Mouse (Mus musculus): Measurements from ENCODE around the gene 4921536K21Rik.
A peak's percentile ranks its signal among the peaks of the same experiment; 100 is the strongest.
"Not testable (repeated sequence)": the region's sequence is repeated elsewhere in the genome, so short reads cannot be mapped to it uniquely, and the experiment has no call there.

The 4921536K21Rik gene

DNA sequence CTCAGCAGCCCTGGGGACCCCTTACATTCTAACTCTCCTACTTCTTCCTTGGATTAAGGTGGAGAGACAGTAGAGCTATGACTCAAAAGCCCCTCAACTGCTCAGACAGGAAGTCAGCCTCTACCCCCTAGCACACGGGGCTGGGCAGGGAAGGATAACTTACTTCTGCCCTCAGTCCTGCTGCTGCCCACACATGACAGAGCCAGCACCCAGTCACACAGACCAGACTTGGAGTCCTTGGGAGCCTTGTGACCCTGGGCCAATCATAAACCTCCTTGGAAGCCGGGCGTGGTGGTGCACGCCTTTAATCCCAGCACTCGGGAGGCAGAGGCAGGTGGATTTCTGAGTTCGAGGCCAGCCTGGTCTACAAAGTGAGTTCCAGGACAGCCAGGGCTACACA is 16.5 kb upstream of the 4921536K21Rik start:
- not testable (repeated sequence) for DNase-seq (ENCODE audit: low read depth, low spot score)

GRCm38 (mm10) chr11:3910513-3911310 is 15.8 kb upstream of the 4921536K21Rik start:
- DNase-seq (ENCODE audit: low read depth, low spot score), result peak; percentile 14

DNA sequence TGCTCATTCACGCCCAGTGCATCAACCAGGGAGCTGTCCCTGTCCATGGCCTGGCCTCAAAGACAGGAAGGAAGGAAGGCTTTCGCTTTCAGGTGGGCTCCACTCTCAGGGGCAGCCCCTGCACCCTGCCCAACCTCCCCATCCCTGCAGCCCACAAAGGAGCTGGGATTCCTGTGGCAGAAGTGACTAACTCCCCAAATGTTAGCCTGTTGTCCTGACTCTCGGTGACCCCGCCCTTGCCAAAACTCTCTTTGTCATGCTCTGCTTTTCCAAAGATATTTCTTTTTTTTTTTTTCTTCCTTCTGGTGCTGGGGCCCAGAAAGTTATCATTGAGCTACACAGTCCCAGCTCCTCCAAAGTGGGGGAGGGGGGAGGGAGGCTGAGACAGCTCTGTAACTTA is 14.3 kb upstream of the 4921536K21Rik start:
- DNase-seq (ENCODE audit: low read depth, low spot score), result no peak

GRCm38 (mm10) chr11:3905446-3905845 is 10.5 kb upstream of the 4921536K21Rik start:
- DNase-seq (ENCODE audit: low read depth, low spot score), result no peak

- no peak for DNase-seq (ENCODE audit: low read depth, low spot score)
These were observed 9.8 kb upstream of the 4921536K21Rik start for GRCm38 (mm10) chr11:3904673-3905072.

DNA sequence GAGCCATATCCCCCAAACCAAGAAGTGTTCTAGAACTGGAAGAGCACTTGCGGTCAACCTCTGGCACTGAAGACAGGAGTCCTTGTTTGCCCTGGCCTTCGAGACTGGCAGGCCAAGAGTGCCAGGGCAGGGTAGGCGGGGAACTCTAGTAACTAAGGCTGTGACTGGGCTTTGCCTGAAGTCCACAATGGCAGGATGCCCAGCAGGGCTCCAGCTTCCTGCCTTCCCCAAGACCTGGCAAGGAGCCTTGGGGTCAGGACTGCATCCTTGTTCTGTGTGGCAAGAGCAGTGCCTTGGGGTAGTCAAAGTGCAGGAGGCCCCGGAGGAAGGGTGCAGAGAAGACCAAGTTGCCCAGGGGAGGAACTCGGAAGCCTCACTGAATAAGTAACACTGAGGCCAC is 8.1 kb upstream of the 4921536K21Rik start:
- DNase-seq (ENCODE audit: low read depth, low spot score), result no peak

GRCm38 (mm10) chr11:3902516-3902915 is 7.6 kb upstream of the 4921536K21Rik start:
- no peak for DNase-seq (ENCODE audit: low read depth, low spot score)

- no peak for DNase-seq (ENCODE audit: low read depth, low spot score)
These were observed 5.4 kb upstream of the 4921536K21Rik start for GRCm38 (mm10) chr11:3900296-3900695.

- DNase-seq (ENCODE audit: low read depth, low spot score), result no peak
These were observed 1.0 kb upstream of the 4921536K21Rik start for GRCm38 (mm10) chr11:3895933-3896332.

DNA sequence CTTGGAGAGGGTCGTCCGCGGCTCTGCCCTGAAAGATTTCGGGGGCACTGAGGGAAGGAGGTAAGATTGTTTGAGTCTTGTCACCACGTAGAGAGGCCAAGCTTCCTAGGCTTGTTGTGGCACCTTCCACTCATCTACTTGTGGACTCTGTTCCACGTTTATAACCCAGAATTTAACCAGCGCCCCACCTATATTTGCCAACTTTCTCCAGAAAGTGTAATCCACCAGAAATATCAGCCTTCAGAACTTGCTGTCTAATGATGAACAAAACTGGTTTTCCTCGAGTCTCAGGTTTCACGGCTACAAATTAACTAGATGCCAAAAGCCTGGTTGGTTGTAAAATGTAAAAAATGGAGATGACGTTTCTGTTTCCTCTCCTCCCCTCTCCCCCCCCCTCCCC is 560 bp upstream of the 4921536K21Rik start:
- no peak for DNase-seq (ENCODE audit: low read depth, low spot score)

GRCm38 (mm10) chr11:3893970-3894369 is 928 bp downstream of the 4921536K21Rik start:
- DNase-seq (ENCODE audit: low read depth, low spot score), result no peak

DNA sequence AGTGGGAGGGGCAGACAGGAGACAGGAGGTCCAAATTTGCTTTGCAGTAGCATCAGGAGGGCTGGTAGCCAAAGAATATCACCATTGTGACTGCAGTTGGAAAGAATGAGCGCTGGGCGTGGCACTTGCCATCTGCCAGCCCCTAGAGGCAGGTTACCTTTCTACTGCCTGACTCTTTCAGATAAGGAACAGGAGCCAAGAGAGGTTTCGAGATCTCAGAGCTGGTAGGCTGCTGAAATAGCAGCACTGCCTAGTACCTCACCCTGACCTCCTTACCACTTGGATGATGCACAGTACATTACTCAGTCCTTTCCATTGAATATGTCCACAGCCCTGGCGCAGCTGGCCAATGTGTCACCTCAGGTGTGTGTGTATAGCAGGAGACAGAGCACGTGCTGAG is 7.6 kb downstream of the 4921536K21Rik start:
- DNase-seq (ENCODE audit: low read depth, low spot score), result no peak

DNA sequence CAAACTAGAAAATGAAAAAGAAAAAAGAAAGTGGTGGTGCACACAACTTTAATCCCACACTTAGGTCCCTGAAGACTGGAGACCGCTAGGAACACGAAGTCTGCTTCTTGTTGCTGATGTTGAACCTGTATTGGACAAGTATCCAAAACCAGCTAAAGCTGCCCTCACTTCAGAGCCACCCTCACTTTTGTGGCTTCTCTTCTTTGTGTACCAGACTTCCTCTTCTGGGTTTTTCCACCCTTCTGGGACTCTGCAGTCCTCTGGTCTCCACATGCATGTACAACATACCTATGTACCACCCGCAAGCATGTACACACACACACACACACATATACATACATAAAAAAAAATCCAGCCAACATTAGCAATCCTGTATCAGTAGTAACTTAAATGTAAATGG is 11.2 kb downstream of the 4921536K21Rik start:
- no peak for DNase-seq (ENCODE audit: low read depth, low spot score)

- DNase-seq (ENCODE audit: low read depth, low spot score), result peak; percentile 70
These were observed 15.1 kb downstream of the 4921536K21Rik start for GRCm38 (mm10) chr11:3879836-3880235.

GRCm38 (mm10) chr11:3878660-3879059 is 16.2 kb downstream of the 4921536K21Rik start:
- peak; percentile 11 for DNase-seq (ENCODE audit: low read depth, low spot score)

GRCm38 (mm10) chr11:3876419-3876818 is 18.5 kb downstream of the 4921536K21Rik start:
- no peak for DNase-seq (ENCODE audit: low read depth, low spot score)

DNA sequence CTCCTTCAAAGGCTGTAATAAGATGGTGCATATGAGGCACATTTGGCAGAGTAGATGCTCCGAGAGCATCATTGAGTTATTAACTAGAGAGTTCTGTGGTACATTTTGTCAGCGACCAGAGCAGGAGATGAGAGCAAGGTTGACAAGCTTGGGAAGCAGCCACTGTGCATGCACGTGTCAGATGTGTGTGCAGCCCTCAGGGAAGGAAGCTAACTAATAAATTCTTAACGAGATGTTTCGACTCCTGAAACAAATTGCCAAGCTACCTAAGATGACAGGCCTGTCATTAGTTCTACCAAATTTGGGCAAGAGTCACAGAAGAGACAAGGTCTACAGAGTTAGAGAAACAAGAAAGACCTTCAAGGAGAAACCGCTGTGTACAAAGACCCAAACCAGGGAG is 30.6 kb downstream of the 4921536K21Rik start:
- no peak for DNase-seq (ENCODE audit: low read depth, low spot score)

DNA sequence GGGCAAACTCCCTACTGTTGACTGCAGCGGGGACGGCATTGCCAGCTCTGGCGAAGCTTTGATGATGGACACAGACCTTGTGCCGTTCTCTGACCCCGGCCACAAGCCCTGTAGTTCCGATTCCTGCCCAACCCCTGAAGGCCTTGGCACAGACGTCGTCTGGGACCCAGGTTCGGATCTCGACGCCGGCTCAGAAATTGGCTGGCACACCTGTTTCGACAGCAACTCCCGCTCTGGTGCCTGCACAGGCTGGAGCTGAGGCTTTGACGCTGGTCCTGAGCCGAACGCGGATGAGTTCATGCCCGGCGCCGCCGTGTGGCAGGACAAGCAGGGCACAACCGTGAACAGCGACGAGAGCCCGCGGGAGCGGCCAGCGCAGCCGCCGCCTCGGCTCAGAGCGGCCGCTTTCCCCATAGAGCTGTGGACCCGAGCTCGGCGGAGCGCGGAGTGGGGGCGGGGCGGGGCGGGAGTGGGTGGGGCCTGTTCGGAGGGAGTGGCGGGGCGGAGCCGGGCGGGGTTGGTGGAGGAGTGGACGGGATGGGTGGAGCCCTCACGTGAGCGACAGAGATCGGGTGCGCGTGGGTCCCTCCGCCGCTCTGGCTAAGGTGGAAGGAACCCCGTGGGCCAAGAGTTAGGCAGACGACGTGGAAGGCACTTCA is 31.3 kb downstream of the 4921536K21Rik start, which contains the start of gene Osbp2:
Osbp2 (minus strand) TSS at position 450 of the 659 bp plus-strand sequence.
- peak; percentile 42 for DNase-seq (ENCODE audit: low read depth, low spot score)

GRCm38 (mm10) chr11:3862661-3863453 is 32.0 kb downstream of the 4921536K21Rik start:
- no peak for DNase-seq (ENCODE audit: low read depth, low spot score)

DNA sequence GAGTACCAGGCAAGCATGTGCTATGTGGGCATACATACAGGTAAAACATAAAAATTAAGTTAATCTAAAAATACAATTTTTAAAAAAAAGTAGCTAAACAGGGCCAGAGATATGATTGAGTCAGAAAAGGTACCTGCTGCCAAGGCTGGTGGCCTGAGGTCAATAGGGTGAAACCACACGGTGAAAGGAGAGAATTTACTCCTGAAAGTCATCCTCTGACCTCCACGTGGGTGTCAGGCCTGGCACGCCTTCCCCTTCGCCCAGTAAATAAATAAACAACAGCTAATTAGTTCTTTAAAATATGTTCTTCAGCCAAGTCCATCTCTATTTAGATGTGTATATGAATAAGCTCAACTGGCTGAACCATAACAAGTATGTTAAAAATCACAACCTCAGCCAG is 34.5 kb downstream of the 4921536K21Rik start:
- DNase-seq (ENCODE audit: low read depth, low spot score), result no peak

GRCm38 (mm10) chr11:3859778-3860177 is 35.1 kb downstream of the 4921536K21Rik start:
- DNase-seq (ENCODE audit: low read depth, low spot score), result no peak

DNA sequence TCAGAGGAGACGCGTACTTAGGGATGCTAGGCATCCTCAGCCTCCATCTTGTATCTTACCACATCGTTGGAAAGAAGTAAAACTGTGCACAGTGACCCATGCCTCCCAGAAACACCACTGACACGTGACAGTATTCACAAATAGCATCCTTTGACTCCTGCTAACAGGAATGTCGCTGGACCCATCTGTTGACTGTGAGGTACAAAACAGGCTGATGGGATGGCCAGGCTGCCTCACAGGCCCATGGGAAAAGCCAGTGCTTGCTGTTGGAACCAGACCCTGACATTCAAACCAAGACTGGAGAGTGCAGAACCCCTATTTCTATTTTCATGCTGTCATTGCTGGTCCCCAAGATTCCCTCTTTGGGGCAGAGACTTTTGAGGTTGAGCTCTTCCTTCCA is 37.0 kb downstream of the 4921536K21Rik start:
- DNase-seq (ENCODE audit: low read depth, low spot score), result no peak
